Mouse (Mus musculus): ENCODE measurements at regions not wholly inside any gene's neighbourhood (a gene's known extent, or its start where the extent isn't known, plus 50 kb on each side); places are given as distances from the start of the nearest gene placed in this dataset.
A peak's percentile ranks its signal among the peaks of the same experiment; 100 is the strongest.

DNA sequence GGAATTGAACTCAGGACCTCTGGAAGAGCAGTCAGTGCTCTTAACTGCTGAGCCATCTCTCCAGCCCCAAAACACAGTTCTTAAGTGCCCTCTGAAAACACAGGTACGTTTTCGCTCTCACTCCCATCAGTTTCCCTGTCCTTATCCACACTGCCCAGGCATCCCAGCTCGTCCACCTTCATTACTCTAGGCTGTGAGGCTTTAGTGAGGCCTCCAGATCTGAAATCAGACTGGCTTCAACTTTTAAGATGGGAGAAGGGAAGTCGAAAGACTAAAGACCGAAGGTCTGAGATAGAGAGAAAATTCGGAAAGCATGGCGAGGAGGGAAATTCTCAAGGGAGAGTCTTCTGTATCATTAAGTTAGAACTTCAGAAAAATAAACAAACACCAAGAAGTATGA is 54.8 kb upstream of the Tet2 start:
- H3K4me3 ChIP-seq = no peak overlapping the region
- no peak overlapping the region for H3K4me2 ChIP-seq
- no peak for ATAC-seq (ENCODE audit: low FRiP score, low read depth)
- H3K4me1 ChIP-seq (replicated peaks) = peaks cover 11% of the 10 kb centered on the region
- 92% methylated on average over 7 of the region's 7 CpGs for WGBS
- H3K36me3 ChIP-seq = no peaks in the 10 kb centered on the region
- no peaks in the 10 kb centered on the region for H3K27me3 ChIP-seq
- H3K9me3 ChIP-seq = no peaks in the 10 kb centered on the region
- H3K9ac ChIP-seq = no peak overlapping the region
- no peak overlapping the region for H3K27ac ChIP-seq (replicated peaks)

DNA sequence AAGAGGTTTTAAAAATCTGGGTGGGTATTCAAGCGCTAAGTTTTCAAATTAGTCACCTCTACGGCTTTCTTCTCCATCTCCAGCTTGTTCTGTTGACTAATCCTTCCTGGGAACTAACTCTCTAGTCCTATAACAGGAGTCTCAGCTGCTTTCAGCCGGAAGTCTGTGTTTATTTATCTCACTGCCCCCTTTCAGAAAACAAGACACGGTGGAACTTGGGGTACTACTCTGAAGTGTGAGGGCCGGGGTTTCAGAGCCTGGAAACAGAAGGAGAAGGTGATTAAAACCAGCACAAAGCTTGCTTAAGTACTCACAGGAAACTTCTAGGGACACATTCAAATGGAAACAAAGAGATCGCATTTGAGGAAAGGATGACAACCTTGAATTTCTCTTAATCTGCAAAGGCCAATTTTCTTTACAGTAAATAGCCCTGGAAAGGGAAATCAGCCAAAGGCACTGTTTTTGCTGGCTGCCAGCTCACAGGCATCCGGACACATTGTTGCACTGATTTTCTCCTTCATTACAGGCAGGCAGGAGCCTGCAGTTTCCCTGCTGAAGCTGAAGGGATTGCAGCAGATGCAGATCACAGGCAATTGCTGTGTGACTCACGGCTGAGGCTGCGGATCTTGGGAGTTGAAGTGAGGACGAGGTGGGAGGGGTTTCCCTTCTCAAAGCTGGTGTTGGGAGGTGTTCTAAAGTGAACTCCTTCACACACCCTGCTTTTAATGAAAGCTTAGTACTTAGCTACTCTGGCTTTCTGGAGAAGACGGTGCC is 55.7 kb upstream of the Tet2 start:
- WGBS = 29% methylated on average over 11 of the region's 11 CpGs
- Histone ChIP-seq H3K4me3 (no peak overlapping the region), H3K4me1 (replicated peaks) (peaks cover 11% of the 10 kb centered on the region), H3K9ac (peak overlapping the region; percentile 32; the same call in 1 of the 2 replicates), H3K9me3 (no peaks in the 10 kb centered on the region), H3K36me3 (no peaks in the 10 kb centered on the region), H3K27me3 (no peaks in the 10 kb centered on the region), H3K4me2 (peak overlapping the region; percentile 32), H3K27ac (replicated peaks) (peak overlapping the region; percentile 25; the same call in 1 of the 2 replicates)
- ATAC-seq (ENCODE audit: low FRiP score, low read depth) = peak; percentile 73

DNA sequence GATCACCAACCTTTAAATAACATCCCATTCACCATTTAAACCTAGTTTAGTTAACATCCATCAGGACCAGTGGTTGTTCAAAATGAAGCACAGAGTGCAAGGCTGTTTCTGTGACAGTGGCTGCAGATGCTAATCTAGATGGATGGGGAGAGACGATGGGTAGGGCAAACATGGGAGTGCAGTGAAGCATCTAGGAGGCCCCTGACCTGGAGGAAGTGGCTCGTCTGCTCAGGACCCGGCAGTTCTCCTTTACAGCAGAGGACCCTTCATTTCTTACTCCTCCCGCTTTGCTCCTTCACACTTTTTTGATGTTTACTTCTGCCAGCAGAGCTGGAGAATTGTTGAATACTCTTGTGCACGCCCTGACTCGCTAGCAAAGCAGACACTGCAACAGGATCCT is 60.5 kb upstream of the Tet2 start:
- no peaks in the 10 kb centered on the region for H3K36me3 ChIP-seq
- no peaks in the 10 kb centered on the region for H3K9me3 ChIP-seq
- 93% methylated on average over 6 of the region's 6 CpGs for WGBS
- H3K9ac ChIP-seq = no peak overlapping the region
- H3K27ac ChIP-seq (replicated peaks) = no peak overlapping the region
- no peak for ATAC-seq (ENCODE audit: low FRiP score, low read depth)
- no peaks in the 10 kb centered on the region for H3K27me3 ChIP-seq
- no peak overlapping the region for H3K4me3 ChIP-seq
- H3K4me1 ChIP-seq (replicated peaks) = peaks cover 10% of the 10 kb centered on the region
- H3K4me2 ChIP-seq = no peak overlapping the region

DNA sequence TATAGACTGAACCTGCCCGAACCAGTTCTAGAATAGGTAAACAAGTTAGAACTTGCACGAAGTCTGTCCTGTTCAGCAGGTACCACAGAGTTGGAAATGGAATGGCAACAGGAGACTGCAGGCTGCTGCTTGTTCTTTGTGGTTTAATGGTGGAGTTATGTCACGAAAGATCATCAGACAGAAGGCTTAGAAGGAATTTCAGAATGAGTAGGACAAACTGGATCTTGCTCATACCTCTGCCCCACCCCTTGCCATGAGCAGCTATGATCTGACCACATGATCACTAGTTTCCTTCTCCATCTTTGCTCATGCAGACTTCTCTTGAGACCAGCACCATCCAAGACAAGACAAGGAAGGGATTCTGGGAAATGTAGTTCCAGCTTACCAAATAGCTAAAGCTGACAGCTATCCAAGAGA is 63.9 kb upstream of the Tet2 start:
- Histone ChIP-seq H3K9me3 (no peaks in the 10 kb centered on the region), H3K4me2 (no peak overlapping the region), H3K4me3 (no peak overlapping the region), H3K4me1 (replicated peaks) (peaks cover under 1% of the 10 kb centered on the region; the same call in 1 of the 2 replicates), H3K27ac (replicated peaks) (no peak overlapping the region), H3K9ac (no peak overlapping the region), H3K27me3 (no peaks in the 10 kb centered on the region), H3K36me3 (no peaks in the 10 kb centered on the region)
- no peak for ATAC-seq (ENCODE audit: low FRiP score, low read depth)
- 93% methylated on average over 3 of the region's 3 CpGs for WGBS

DNA sequence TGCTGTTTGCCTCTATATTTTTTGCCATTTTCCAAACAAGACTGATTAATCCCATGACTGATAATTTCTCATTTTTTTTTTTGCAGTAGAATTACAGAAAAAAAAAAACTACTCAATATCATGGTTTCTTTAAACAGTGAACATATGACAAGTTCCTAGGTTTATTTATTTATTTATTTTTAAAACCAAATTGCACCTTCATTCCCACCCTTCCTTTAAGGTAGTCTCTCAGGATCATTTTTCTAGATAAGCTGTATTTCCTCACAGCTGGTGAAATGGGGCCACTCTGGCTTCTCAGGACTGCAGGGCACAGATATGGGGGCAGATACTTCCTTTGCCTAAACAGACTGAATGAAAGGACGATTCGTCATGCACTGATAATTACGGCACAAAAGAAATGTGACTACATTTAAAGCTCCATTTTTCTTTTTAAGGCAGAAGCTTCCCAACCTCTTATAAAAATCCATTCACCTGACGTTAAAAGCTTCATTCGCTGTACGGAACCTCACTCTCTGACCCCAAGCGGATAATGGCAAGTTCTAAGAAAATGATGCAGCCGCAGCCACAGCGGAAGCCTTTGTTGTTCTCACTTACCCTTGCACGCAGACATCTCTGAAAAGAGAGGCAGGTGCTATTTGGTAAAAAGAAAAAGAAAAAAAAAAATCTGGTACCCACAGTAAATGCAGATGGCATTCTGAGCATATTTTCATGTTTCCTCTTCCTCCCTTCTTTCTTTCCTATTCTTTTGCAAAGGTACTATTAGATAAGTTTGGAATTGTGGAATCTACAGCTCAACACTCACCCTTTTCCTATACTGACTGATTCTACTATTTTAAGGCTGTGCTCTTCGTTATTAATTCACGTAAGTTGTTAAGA is 69.1 kb upstream of the Tet2 start:
- H3K4me1 ChIP-seq (replicated peaks) = peaks cover 16% of the 10 kb centered on the region
- peak overlapping the region; percentile 20 for H3K9ac ChIP-seq
- peak; percentile 76; the same call in 1 of the 2 replicates for ATAC-seq (ENCODE audit: low FRiP score, low read depth)
- WGBS = 12% methylated on average over 12 of the region's 12 CpGs
- H3K36me3 ChIP-seq = no peaks in the 10 kb centered on the region
- no peaks in the 10 kb centered on the region for H3K27me3 ChIP-seq
- H3K4me3 ChIP-seq = peak overlapping the region; percentile 21
- H3K27ac ChIP-seq (replicated peaks) = peak overlapping the region; percentile 56
- peak overlapping the region; percentile 50 for H3K4me2 ChIP-seq
- no peaks in the 10 kb centered on the region for H3K9me3 ChIP-seq

DNA sequence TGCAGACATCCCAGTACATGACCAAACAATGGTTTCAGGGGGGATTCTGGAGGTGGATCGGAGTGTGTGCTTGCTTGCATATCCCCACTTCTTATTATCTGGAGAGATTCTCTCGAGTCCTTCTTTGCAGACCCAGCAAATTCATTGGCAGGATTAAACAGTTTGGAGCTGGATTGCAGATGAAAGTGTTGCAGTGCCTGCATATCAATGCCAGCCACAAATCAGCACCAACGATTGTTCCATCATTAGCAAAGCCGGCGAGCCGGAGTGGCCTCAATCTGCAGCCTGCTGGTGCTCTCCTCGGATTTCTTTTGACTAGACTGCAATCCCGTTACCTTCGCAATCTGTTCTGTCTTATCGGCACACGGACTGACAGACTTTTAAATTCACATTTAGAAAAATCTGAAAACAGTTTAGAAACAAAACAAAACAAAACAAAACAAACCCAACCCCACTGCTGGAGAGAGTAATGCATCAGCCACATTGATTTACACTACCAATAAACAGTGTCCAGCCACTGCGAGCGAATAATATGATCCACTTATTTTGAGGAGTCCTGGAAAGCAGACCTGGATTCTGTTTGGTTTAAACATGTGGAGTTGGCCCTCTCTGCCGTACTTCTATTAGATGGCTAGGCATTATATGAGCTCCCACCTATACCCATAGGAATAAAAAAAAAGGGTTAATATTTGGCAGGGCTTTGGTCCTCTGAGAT is 69.9 kb upstream of the Tet2 start:
- Histone ChIP-seq H3K36me3 (no peaks in the 10 kb centered on the region), H3K4me1 (replicated peaks) (peaks cover 16% of the 10 kb centered on the region), H3K9me3 (no peaks in the 10 kb centered on the region), H3K4me2 (peak overlapping the region; percentile 50), H3K27me3 (no peaks in the 10 kb centered on the region), H3K27ac (replicated peaks) (peak overlapping the region; percentile 56), H3K9ac (peak overlapping the region; percentile 20), H3K4me3 (peak overlapping the region; percentile 21)
- 16% methylated on average over 14 of the region's 14 CpGs for WGBS
- ATAC-seq (ENCODE audit: low FRiP score, low read depth) = peak; percentile 76

DNA sequence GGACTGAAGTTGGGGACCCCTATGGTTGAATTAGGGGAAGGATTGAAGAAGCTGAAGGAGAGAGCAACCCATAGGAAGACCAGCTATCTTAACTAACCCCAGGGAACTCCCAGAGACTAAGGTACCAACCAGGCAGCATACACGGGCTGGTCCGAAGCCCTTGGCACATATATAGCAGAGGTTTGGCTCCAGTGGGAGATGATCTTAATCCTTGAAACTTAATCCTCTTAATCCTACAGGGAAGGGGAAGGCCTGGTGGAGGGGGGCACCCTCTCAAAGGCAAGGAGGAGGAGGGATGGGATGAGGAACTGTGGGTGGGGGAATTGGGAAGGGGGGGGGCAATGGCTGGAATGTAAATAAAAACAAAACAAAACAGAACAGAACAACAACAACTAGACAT is 72.1 kb upstream of the Tet2 start:
- no peaks in the 10 kb centered on the region for H3K27me3 ChIP-seq
- 82% methylated on average over 2 of the region's 2 CpGs for WGBS

DNA sequence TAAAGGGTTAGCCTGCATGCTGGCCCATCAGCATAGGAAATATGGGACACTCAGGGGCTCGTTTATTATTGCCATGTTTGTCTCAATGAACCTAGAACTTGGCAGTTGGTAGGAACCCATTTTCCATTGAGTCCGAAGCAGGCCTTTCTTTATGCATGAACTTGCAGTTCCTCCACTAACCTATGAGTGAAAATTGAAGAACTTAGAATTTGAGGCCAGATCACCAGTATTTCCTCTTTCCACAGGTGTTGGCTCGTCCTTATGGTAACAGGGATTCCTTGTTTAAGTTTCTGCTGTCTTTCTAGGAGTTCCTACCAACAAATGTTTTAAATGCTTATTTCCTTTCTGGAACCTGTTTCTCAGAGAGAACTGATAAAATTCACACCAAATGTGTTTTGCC is 73.6 kb upstream of the Tet2 start:
- Histone ChIP-seq H3K27ac (replicated peaks) (no peak overlapping the region), H3K4me3 (no peak overlapping the region), H3K36me3 (no peaks in the 10 kb centered on the region), H3K9ac (no peak overlapping the region), H3K27me3 (no peaks in the 10 kb centered on the region), H3K9me3 (no peaks in the 10 kb centered on the region), H3K4me1 (replicated peaks) (peaks cover 16% of the 10 kb centered on the region), H3K4me2 (no peak overlapping the region)
- WGBS = 89% methylated on average over 3 of the region's 3 CpGs
- no peak for ATAC-seq (ENCODE audit: low FRiP score, low read depth)

More for the DNA sequence above, 72.1 kb upstream of the Tet2 start:
- H3K27ac ChIP-seq (replicated peaks) = no peak overlapping the region
- H3K4me2 ChIP-seq = no peak overlapping the region
- no peak for ATAC-seq (ENCODE audit: low FRiP score, low read depth)
- H3K4me1 ChIP-seq (replicated peaks) = peaks cover 16% of the 10 kb centered on the region
- no peak overlapping the region for H3K4me3 ChIP-seq
- no peak overlapping the region for H3K9ac ChIP-seq
- no peaks in the 10 kb centered on the region for H3K9me3 ChIP-seq
- H3K36me3 ChIP-seq = no peaks in the 10 kb centered on the region

DNA sequence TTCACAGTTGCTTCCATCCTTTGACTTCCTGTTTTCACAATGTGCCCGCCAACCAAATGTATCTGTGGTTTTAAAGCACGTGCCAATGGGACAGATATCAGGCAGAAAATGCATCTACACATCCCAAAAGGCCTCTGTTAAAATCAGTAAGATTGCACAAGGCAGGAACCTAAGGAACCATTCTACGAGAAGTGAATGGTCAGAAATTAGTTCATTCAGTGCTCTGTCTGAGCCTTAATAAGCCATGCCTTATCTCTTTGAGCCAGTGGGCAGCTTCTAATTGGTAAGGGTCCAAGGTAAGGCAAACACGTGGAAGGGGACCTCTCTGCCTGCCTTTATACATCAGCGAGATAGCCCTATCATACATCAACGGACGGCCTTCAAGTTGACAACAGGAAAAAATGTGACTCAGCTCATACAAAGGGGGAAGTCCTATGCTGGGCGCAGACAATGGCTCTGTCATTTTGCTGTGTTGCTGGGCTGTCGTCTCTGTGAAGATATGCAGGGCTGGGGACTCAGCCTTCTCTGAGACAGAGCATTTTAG is 78.3 kb upstream of the Tet2 start:
- H3K9ac ChIP-seq = no peak overlapping the region
- H3K27me3 ChIP-seq = no peaks in the 10 kb centered on the region
- no peak overlapping the region for H3K4me2 ChIP-seq
- H3K4me1 ChIP-seq (replicated peaks) = no peaks in the 10 kb centered on the region
- no peaks in the 10 kb centered on the region for H3K9me3 ChIP-seq
- WGBS = 50% methylated on average over 9 of the region's 9 CpGs
- H3K36me3 ChIP-seq = no peaks in the 10 kb centered on the region
- H3K4me3 ChIP-seq = no peak overlapping the region
- ATAC-seq (ENCODE audit: low FRiP score, low read depth) = no peak
- no peak overlapping the region for H3K27ac ChIP-seq (replicated peaks)

DNA sequence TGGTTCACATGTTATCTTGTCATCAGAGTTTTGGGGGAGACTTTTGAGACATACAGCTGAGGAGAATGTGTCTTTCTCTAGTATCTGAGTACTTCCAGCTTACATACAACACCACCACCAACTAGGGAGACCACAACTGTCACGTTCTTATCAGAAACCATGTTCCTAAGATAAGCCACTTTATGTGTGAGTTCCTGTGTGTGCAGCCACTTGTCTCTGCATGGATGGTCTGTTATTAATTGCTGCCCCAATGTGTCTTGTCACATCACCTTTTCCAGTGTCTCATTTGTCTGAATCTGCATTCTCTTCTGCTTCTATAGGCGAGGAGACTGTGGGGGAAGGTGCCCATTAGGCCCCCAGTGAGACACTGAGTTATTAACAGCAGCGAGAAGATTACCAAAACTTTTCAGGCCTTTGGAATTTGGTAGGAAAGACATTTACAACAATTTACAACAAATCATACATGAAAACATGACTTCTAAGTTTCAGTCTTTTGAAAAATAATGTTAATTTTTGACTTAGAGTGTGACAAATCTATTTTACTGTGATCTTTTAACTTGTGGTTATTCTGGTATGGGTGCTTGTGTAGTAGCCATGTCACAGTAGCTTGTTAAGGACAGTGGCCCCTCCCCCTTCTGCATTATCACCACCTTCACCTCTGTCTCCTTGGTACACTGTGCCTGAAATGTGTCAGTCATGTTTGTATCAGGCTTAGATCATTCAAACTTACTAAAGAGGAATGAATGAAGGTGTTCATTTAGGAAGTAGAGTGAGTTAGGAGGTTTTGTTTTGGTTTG is 79.3 kb upstream of the Tet2 start:
- Histone ChIP-seq H3K36me3 (no peaks in the 10 kb centered on the region), H3K9me3 (no peaks in the 10 kb centered on the region), H3K4me1 (replicated peaks) (no peaks in the 10 kb centered on the region), H3K27ac (replicated peaks) (no peak overlapping the region), H3K27me3 (no peaks in the 10 kb centered on the region), H3K4me2 (no peak overlapping the region), H3K9ac (no peak overlapping the region), H3K4me3 (no peak overlapping the region)
- WGBS = 81% methylated on average over 3 of the region's 3 CpGs
- no peak for ATAC-seq (ENCODE audit: low FRiP score, low read depth)

DNA sequence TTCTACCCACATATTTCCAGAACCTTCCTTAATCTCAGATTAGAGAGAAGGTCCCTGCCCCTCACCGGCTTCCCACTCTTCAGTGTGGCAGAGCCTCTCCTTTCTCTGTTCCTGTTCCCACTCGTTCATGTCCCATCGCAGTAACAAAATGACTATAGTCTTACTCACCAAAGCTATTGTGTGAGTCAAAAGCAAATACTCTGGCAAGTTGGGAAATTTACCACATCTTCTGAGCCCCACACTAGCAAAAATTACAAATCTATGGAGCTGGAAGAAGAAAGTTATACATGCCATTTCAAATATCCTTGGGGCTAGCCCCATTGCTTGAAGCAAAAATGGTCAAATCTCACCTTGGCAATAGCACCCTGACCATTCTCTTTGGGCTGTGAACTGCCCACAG is 80.1 kb upstream of the Tet2 start:
- Histone ChIP-seq H3K9ac (no peak overlapping the region), H3K4me1 (replicated peaks) (no peaks in the 10 kb centered on the region)
- 93% methylated on average over 3 of the region's 3 CpGs for whole genome bisulfite sequencing

More for the DNA sequence above, 80.1 kb upstream of the Tet2 start:
- H3K9me3 ChIP-seq = no peaks in the 10 kb centered on the region
- H3K4me3 ChIP-seq = no peak overlapping the region
- ATAC-seq (ENCODE audit: low FRiP score, low read depth) = no peak
- H3K4me2 ChIP-seq = no peak overlapping the region
- H3K36me3 ChIP-seq = no peaks in the 10 kb centered on the region
- H3K27ac ChIP-seq (replicated peaks) = no peak overlapping the region
- no peaks in the 10 kb centered on the region for H3K27me3 ChIP-seq
